In genomic region chr3:144203988-144204412, GRCm38 (mm10) we compare ENCODE assay signal across 8 mouse cellular contexts. TPM values are rescaled to one million over a fixed set of nuclear protein-coding genes. Genes with fewer than 3 reads are reported as not detected.
A peak's percentile ranks its signal among the peaks of the same experiment; 100 is the strongest.
DNase-seq lines count a peak whose midpoint lies in the region; ATAC-seq and TF ChIP-seq lines count a peak whose summit lies in the region.

No protein-coding gene starts in this region.

- H3K27ac ChIP-seq in layer of hippocampus, adult 2 months: peak overlapping the region; percentile 94
- peak overlapping the region; percentile 99 for H3K27ac ChIP-seq in bone marrow, adult 2 months (ENCODE audit: control insufficient read depth, insufficient read depth, low read depth, low read length, poor library complexity)
- peak overlapping the region; percentile 97 for H3K27ac ChIP-seq in heart, postnatal 0 days (ENCODE audit: low read depth)
- peak overlapping the region; percentile 69 for H3K27ac ChIP-seq in macrophage

- 2% methylated on average over 5 of the region's 5 CpGs for WGBS in bone marrow, adult 2 months
- WGBS in heart, postnatal 0 days: 0% methylated on average over 5 of the region's 5 CpGs
- 0% methylated on average over 5 of the region's 5 CpGs for WGBS in macrophage (ENCODE audit: missing documents)

- TF ChIP-seq POLR2A in bone marrow, adult 2 months (IDR thresholded peaks at IDR 0.05; ENCODE audit: borderline replicate concordance, control insufficient read depth, low read depth, low read length): no peak

- H3K4me1 ChIP-seq in bone marrow, adult 2 months (ENCODE audit: control insufficient read depth, insufficient read depth, low read length): peaks cover 5% of the 10 kb centered on the region
- peaks cover 13% of the 10 kb centered on the region for H3K4me1 ChIP-seq in heart, postnatal 0 days (ENCODE audit: control insufficient read depth, insufficient read depth)

- H3K9ac ChIP-seq in heart, postnatal 0 days (replicated peaks; ENCODE audit: low read depth, low read length): peak overlapping the region; percentile 87

- H3K79me2 ChIP-seq in macrophage (ENCODE audit: inconsistent target): peaks cover 37% of the 10 kb centered on the region

- H3K36me3 ChIP-seq in heart, postnatal 0 days (replicated peaks; ENCODE audit: control insufficient read depth, insufficient read depth, low read length): no peaks in the 10 kb centered on the region; the same call in 1 of the 2 replicates
- H3K36me3 ChIP-seq in macrophage (ENCODE audit: inconsistent target): no peaks in the 10 kb centered on the region

- ATAC-seq in heart, postnatal 0 days (ENCODE audit: insufficient read depth, low read depth): no peak
- no peak for ATAC-seq in activated CD4-positive, CD25-positive, alpha-beta regulatory T cell, adult 4 months

- H3K27me3 ChIP-seq in heart, postnatal 0 days (ENCODE audit: control insufficient read depth, insufficient read depth, low read length): no peaks in the 10 kb centered on the region

- no peaks in the 10 kb centered on the region for H3K9me3 ChIP-seq in heart, postnatal 0 days (replicated peaks; ENCODE audit: control insufficient read depth, low read length)

- TF ChIP-seq CTCF in layer of hippocampus, adult 2 months (conservative IDR thresholded peaks at IDR 0.05): no peak
- no peak for TF ChIP-seq CTCF in bone marrow, adult 2 months (IDR thresholded peaks at IDR 0.05; ENCODE audit: control insufficient read depth, insufficient read depth, low read length)
- TF ChIP-seq CTCF in heart, postnatal 0 days (IDR thresholded peaks at IDR 0.05; ENCODE audit: low read depth): no peak

- peak overlapping the region; percentile 82 for H3K4me3 ChIP-seq in layer of hippocampus, adult 2 months
- peak overlapping the region; percentile 90 for H3K4me3 ChIP-seq in bone marrow, adult 2 months (replicated peaks; ENCODE audit: control insufficient read depth, low read depth, low read length)
- peak overlapping the region; percentile 70 for H3K4me3 ChIP-seq in heart, postnatal 0 days (ENCODE audit: low read depth, low read length)
- H3K4me3 ChIP-seq in macrophage (ENCODE audit: inconsistent target): peak overlapping the region; percentile 90

- TF ChIP-seq EP300 in heart, postnatal 0 days (IDR thresholded peaks at IDR 0.05; ENCODE audit: low read depth): no peak

- no peak for DNase-seq in layer of hippocampus, adult 2 months (ENCODE audit: low spot score in 2 of 2)
- DNase-seq in layer of hippocampus, postnatal 36 days: no peak
- DNase-seq in heart, postnatal 0 days (ENCODE audit: low spot score): peak; percentile 38
- no peak for DNase-seq in layer of hippocampus, postnatal 14 days (ENCODE audit: low spot score in 2 of 2)
- no peak for DNase-seq in cerebellum, adult 9-10 months

- H3K4me2 ChIP-seq in heart, postnatal 0 days (ENCODE audit: low read depth, low read length): peak overlapping the region; percentile 93

RNA-seq across cellular contexts. Expression of gene Lmo4, which starts 1.0 kb away (rescaled TPM):
- total RNA-seq in layer of hippocampus, adult 2 months (2021): 100 to 1,000 TPM; 226 to 236 TPM
- total RNA-seq in layer of hippocampus, postnatal 36 days (2021): 100 to 1,000 TPM; 210 to 218 TPM
- 54.7 and 73.1 TPM in 2 replicates for polyA plus RNA-seq in bone marrow, adult 2 months (2011; ENCODE audit: insufficient read depth, insufficient read length, low replicate concordance, missing spikeins)
- total RNA-seq in heart, postnatal 0 days (2014; rRNA removed; ENCODE audit: low replicate concordance): 61.9 and 65.8 TPM in 2 replicates
- polyA plus RNA-seq in heart, postnatal 0 days (2015; fragmentation: Nextera tagmentation; extraction: Ambion mirVana): 34.7 and 38.9 TPM in 2 replicates
- 100 to 1,000 TPM in 13 of 26 experiments, 10 to 100 TPM in 13; 21.2 to 441 (median 91.6) TPM for total RNA-seq in macrophage (2018; cell fraction: chromatin; rRNA removed)
- total RNA-seq in macrophage (2018; cell fraction: cytosol; rRNA removed): 100 to 1,000 TPM in 13 of 26 experiments, 10 to 100 TPM in 13; 23.3 to 185 (median 71.2) TPM
- total RNA-seq in macrophage (2018; cell fraction: nucleus; rRNA removed): 100 to 1,000 TPM in 13 of 26 experiments, 10 to 100 TPM in 13; 19.9 to 336 (median 89.7) TPM
- polyA plus RNA-seq in macrophage (2018): 27.9 to 34.5 TPM (median 31.9 TPM) in 3 replicates
- polyA plus RNA-seq in activated CD4-positive, CD25-positive, alpha-beta regulatory T cell, adult 4 months (2017; shearing (Covaris generic)): 10 to 100 TPM in 1 of 2 experiments, 1 to 10 TPM in 1; 8.6 to 12.0 TPM
- total RNA-seq in layer of hippocampus, postnatal 14 days (2021): 100 to 1,000 TPM; 181 to 190 TPM
